Mouse (Mus musculus) 416B (cell line): ENCODE results near the gene Olfr1133.
"Not testable (repeated sequence)": the region's sequence is repeated elsewhere in the genome, so short reads cannot be mapped to it uniquely, and the experiment has no call there.

Source experiments
- DNase-seq: peaks from one replicate; pipeline ENCODE4 v3.0.0; 2011; ENCODE audit warnings: low read depth

Olfr1133 gene

DNA sequence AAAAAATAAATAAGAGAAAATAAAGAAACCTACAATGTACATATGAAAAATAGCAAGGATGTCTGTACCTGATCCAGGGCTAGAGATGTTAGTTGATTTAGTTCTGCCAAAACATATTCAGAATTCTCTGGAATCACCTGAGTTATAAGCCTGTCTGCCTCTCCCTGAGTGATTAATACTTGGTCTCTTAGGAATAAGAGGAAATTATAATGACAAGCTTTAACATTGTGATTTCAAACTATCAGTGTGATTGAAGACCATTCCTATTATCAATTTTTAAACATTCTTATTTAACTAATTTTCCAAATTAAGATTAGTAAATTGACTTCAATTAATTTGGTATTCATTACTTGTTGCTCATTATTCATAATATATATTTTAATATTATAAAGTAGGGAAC, at the start of gene Olfr1133:
Gene Olfr1133 (minus strand): TSS at position 101 of the 400 bp plus-strand sequence.
- no peak for DNase-seq

DNA sequence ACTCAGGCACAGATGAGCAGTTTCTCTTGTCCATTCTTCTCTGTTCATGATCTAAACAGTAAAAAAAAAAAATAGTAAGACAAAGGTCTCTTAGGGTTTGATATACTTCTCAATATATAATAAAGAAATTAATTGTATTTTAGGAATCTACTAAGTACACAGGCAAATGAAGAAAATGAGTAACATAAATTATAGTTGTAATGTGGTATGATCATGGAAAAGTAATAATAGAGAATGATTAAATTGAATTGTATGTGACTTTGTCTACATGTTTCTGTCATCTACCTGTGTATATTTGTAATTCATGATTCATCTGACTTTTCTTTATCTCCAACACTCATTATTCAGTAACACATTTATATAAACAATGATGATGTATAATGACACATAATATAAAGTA, 46.7 kb upstream of the Olfr1133 start, which contains the start of gene Olfr1136:
Gene Olfr1136 (minus strand): TSS at position 101 of the 400 bp plus-strand sequence.
- no peak for DNase-seq

DNA sequence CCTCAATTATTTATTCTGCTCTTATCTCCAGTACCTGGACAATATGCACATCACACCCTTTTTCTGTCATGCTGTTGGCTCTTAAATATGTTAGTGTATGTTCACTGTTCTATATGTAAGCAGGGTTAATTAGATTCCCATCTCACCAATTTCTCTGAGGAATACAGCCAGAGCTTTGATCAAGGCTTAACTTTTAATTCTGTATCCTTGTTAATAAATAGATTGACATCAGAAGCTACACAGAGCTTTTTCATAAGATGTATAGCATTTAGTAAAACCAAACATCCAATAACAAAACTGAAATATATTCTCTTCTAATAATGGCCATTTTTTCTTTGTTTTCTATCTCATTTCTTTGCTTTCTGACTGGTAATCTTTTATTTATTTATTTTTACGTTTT, 26.4 kb upstream of the Olfr1133 start, which contains the start of gene Olfr1135:
Gene Olfr1135 (minus strand): TSS at position 101 of the 400 bp plus-strand sequence.
- no peak for DNase-seq

DNA sequence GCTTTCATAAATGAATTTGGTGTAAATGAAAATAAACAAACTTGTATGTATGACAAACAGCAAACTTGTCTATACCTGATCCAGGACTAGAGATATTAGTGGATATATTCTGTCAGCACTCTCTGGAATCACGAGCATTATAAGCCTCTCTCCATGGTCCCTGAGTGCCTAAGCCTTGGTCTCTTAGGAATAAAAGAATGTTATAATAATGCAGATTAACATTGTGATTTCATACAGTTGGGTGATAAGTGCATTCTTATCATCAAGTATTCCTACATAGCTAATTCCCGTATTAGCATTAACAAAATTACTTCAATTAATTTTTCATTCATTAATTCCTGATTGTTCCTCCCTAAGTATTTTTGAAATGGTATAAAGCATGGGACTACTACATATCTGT, 11.2 kb upstream of the Olfr1133 start, which contains the start of gene Olfr1134:
Gene Olfr1134 (minus strand): TSS at position 101 of the 400 bp plus-strand sequence.
- DNase-seq, result no peak

DNA sequence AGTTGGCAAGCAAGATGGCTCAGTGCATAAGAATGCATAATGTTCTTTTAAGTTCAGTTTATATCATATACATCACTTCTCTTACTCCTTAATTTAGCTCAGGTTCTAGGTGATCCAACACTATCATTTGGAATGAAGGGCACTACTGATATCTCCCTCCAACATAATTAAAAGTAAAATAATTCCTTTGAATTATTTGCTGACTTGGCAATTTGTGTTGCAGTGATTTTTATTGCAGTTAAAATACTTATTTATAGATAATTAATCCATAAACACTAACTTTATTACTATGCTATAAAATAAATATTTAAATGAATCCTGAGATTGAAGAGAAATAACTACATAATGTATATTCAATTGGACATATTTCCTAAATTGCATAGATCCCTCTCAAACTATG, 4.7 kb downstream of the Olfr1133 start:
- no peak for DNase-seq

DNA sequence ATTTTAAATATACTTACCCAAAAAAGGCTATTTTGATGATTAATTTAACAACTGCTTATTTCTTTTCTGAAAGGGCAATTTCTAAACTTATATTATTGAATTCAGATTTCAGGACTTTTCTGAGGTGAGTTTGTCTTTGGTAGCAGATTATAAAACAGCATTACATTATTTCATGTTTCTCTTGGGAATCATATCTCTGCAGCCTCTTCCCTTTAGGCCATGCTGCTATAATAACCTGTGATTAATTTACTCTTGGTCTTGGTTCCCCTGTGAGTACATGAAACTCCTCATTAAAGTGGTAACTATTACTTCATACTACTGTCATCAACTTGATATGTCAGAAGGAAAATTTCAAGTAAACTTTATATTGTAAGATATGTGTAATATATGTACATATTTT, 9.7 kb downstream of the Olfr1133 start, which contains the start of gene Olfr1132:
Gene Olfr1132 (minus strand): TSS at position 101 of the 400 bp plus-strand sequence.
- DNase-seq, result no peak

DNA sequence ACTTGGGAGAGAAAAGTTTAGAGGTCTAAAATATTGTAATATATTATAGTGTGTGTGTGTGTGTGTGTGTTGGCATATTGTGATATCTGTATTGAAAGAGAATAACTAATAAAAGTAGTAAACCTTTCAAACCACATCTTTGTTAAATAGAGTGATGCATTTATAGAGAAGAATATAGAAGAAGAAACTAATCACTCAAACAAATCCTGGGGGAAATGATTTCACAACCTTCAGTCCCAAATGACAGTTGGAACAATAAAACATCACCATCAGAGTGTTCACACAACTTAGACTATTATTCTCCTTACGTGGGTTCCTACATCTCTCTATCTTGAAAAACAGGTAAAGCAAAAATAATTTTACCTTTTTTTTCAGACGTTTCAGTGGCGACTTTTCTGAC, 20.4 kb downstream of the Olfr1133 start, which contains the start of gene Olfr1131:
Gene Olfr1131 (plus strand): TSS at position 301 of the 400 bp plus-strand sequence.
- DNase-seq, result no peak

DNA sequence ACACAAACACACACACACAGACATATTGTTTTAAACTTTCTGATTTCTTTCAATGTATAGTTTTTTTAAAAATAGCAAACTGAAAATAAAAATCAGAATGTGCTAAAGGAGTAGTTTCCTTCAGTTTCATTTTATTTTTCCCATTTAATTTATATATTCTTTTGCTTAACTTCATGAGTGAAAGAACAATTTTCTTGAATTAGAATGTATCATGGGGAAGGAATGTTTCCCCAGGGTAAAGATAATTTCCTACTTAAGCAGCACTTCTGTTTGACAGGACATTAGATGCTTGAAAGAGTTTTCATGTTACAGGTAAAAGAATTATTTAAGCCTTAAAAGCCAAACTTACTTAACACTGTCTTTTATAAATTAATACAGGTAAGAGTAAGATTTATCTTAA, 41.3 kb downstream of the Olfr1133 start, which contains the start of gene Olfr1130:
Gene Olfr1130 (plus strand): TSS at position 301 of the 400 bp plus-strand sequence.
- DNase-seq, result not testable (repeated sequence)
